Mouse (Mus musculus) splenic B cell, adult 2 months (primary cell): ENCODE results near the gene Pusl1.

Experiments
- DNase-seq: peaks from one replicate; pipeline ENCODE4 v3.0.0-alpha.2; 2011; ENCODE audit warnings: low read depth, low spot score
- H3K27me3 ChIP-seq: 2 replicates; pipeline ENCODE4 v1.6.1; 2012; ENCODE audit warnings: mild to moderate bottlenecking, low read length, moderate library complexity, mixed read lengths; ENCODE audit not compliant: control insufficient read depth, poor library complexity, insufficient read depth, severe bottlenecking
- H3K36me3 ChIP-seq: 2 replicates; pipeline ENCODE4 v1.6.1; 2012; ENCODE audit warnings: mild to moderate bottlenecking, low read length, moderate library complexity, mixed read lengths; ENCODE audit not compliant: control insufficient read depth, poor library complexity, insufficient read depth, severe bottlenecking

Gene Pusl1

GRCm38 (mm10) chr4:155861787-155862186 lies 29.8 kb downstream of the Pusl1 start:
- H3K36me3 ChIP-seq = peaks cover 3% of the 10 kb centered on the region; the same call in 1 of the 2 replicates
- no peak for DNase-seq
- no peaks in the 10 kb centered on the region for H3K27me3 ChIP-seq

- Histone ChIP-seq H3K36me3 (no peaks in the 10 kb centered on the region; the same call in none of the 2 replicates), H3K27me3 (no peaks in the 10 kb centered on the region)
- DNase-seq = peak; percentile 21
Observed at GRCm38 (mm10) chr4:155859318-155859717, 32.3 kb downstream of the Pusl1 start.

DNA sequence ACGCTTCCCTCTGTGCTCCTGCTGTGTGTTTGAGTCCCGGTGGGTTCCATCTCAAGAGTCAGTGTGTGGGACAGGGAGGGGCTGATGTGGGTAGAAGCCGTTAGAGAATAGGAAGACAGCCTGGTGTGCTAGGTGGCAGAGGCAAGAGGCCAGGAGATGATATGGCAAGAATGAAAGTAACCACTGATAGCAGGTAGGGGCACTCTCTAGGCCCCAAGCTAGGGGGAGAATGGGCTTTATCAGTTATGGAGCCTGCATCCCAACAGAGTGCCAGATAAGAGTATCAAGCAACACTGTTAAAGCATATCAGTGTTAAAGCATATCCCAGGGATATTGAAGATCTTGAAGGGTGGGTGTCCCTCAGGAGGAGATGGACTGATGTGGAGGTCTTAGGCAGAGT lies 34.7 kb downstream of the Pusl1 start:
- H3K27me3 ChIP-seq = no peaks in the 10 kb centered on the region
- H3K36me3 ChIP-seq = no peaks in the 10 kb centered on the region; the same call in none of the 2 replicates
- no peak for DNase-seq

DNA sequence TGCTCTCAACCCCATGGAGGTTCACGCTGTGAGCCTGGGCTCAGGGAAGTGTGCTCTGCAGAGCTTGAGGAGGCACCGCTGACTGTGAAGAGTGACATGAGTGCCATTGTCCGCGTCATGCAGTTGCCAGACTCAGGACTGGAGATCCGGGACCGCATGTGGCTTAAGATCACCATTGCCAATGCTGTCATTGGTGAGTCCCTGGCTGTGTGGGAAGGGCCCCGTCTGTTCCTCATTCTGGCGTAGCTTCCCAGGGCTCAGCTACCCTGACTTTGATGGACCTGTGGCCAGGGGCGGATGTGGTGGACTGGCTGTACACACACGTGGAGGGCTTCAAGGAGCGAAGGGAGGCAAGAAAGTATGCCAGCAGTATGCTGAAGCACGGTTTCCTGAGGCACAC lies 35.5 kb downstream of the Pusl1 start:
- H3K27me3 ChIP-seq = no peaks in the 10 kb centered on the region
- no peak for DNase-seq
- no peaks in the 10 kb centered on the region; the same call in none of the 2 replicates for H3K36me3 ChIP-seq

GRCm38 (mm10) chr4:155854991-155855390 lies 36.6 kb downstream of the Pusl1 start:
- no peak for DNase-seq
- Histone ChIP-seq H3K36me3 (no peaks in the 10 kb centered on the region; the same call in 1 of the 2 replicates), H3K27me3 (no peaks in the 10 kb centered on the region)

DNA sequence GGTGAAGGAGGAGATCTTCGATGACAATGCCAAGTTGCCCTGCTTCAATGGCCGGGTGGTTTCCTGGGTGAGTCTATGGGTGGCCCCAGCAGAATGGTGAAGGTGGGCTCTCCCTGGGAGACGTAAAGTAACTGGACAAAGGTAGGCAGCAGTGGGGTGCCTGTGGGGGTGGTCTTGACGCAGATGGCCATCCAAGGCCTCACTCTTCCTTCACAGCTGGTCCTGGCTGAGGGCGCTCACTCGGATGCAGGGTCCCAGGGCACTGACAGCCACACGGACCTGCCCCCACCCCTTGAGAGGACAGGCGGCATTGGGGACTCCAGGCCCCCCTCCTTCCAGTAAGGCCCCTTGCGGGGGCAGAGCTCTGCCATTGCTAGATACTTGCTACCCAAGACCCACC lies 38.2 kb downstream of the Pusl1 start:
- no peaks in the 10 kb centered on the region; the same call in 1 of the 2 replicates for H3K36me3 ChIP-seq
- DNase-seq = no peak
- H3K27me3 ChIP-seq = no peaks in the 10 kb centered on the region

DNA sequence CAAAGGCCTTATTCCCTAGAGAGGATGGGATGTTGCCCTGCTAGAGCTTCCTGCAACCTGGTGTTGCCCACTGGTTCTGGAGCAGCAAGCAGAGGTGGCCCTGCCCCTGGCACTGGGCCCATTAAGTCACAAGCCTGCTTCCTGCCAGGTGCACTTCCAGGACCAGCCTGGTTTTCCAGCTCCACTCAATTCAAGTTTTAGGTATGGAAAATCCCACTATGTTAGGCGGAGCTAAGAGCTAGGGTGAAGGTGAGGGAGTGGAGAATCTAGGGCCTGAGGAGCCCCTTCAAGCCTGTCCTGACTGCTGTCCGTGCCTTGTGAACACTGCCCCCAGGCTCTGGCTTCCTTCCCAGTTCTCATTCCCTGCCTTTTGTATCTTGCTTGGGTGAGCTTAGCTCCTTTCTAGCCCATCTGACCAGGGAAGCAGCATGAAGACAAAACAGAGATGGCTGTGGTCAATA lies 39.6 kb downstream of the Pusl1 start:
- H3K27me3 ChIP-seq = no peaks in the 10 kb centered on the region
- H3K36me3 ChIP-seq = no peaks in the 10 kb centered on the region; the same call in 1 of the 2 replicates
- DNase-seq = no peak

GRCm38 (mm10) chr4:155851368-155851767 lies 40.2 kb downstream of the Pusl1 start:
- no peaks in the 10 kb centered on the region for H3K27me3 ChIP-seq
- DNase-seq = no peak

DNA sequence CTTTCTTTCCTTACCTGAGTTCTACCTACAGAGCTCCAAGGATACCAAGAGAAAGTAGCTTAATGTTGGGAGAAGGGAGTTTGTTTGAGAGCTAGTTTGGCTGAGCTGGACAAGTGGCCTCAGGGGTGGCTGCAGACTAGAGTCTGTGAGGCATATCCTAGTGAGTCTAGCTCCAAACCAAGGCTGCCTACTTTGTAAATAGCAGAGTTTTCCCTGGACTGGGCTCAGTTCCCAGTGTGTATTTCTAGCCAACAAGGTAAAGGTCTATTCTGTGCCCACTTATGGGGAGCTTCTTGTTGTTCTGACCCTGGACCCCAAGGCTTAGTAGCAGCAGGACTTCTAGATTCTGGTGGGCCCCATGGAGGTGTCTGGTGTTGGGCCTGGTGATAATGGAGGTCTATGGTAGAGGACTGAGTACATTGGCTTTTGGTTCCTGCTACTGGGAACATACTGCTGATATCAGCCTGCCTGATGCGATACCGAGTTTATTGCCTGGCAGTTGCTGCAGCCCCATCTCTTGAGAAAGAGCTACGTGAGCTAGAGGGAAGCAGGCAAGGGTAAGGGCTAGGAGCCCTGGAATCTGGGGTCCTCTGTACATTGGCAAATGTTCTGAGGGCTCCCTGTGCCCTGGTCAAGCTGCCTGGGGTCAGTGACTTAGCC lies 41.7 kb downstream of the Pusl1 start:
- H3K36me3 ChIP-seq = no peaks in the 10 kb centered on the region
- H3K27me3 ChIP-seq = no peaks in the 10 kb centered on the region
- DNase-seq = no peak

More at GRCm38 (mm10) chr4:155851368-155851767, 40.2 kb downstream of the Pusl1 start:
- H3K36me3 ChIP-seq = no peaks in the 10 kb centered on the region; the same call in 1 of the 2 replicates

- DNase-seq = no peak
- Histone ChIP-seq H3K27me3 (no peaks in the 10 kb centered on the region), H3K36me3 (no peaks in the 10 kb centered on the region)
Observed at GRCm38 (mm10) chr4:155849391-155849790, 42.2 kb downstream of the Pusl1 start.

GRCm38 (mm10) chr4:155848434-155849095 lies 43.0 kb downstream of the Pusl1 start:
- H3K27me3 ChIP-seq = no peaks in the 10 kb centered on the region
- no peak for DNase-seq
- H3K36me3 ChIP-seq = no peaks in the 10 kb centered on the region

DNA sequence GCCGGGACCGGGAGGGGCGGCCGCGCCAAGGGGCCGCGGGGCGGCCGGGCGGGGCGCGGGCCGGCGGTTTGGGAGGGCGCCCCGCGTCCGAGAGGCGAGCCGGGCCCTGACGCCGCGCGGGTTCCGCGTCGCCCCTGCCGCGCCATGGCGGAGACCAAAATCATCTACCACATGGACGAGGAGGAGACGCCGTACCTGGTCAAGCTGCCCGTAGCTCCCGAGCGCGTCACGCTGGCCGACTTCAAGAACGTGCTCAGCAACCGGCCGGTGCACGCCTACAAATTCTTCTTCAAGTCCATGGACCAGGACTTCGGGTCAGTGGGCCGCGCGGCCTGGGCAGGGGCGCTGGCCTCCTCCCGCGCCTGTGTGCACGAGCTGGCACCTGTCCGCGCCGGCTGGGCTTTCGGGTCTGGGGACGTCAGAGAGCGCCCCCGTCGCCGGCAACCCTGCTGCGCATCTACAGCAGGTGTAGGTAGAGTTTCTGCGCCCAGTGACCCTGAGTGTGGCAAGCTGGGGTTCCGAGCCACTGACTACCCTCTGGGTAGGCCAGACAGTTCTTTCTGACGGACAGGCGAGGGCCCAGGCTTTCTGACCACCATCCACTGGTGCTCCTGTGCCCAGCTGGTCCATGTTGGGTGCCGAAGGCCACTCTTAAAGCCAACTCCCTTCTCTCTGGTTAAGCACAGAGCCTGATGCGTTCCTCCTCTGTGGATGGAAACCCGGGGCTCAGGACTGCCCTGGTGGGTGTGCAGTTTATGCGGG lies 43.8 kb downstream of the Pusl1 start:
- no peaks in the 10 kb centered on the region for H3K36me3 ChIP-seq
- DNase-seq = peak; percentile 55
- no peaks in the 10 kb centered on the region for H3K27me3 ChIP-seq

GRCm38 (mm10) chr4:155846871-155847578 lies 44.6 kb downstream of the Pusl1 start, which contains the start of gene Dvl1:
TSS of gene Dvl1 (plus strand) at chr4:155847402.
- DNase-seq = peak; percentile 95
- Histone ChIP-seq H3K27me3 (no peaks in the 10 kb centered on the region), H3K36me3 (no peaks in the 10 kb centered on the region)

DNA sequence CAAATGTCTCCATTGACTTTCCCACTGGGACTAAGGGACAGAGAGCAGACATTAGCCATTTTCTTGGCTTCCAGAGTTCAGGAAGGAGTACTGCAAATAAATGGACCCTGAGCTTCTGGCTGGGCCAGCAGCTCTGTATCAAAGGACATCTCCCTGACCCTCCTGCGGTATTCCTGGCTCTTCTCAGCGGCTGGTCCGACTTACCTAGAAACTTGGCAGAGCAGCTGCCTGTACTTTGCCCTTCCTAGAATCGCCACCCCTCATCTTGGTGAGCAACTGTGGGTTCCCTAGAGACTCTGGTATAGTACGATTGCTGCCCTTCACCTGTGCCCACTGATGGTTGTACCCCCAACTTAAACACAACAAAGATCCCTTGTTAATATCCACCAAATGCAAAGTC lies 48.4 kb downstream of the Pusl1 start:
- Histone ChIP-seq H3K36me3 (no peaks in the 10 kb centered on the region), H3K27me3 (no peaks in the 10 kb centered on the region)
- no peak for DNase-seq
